Mouse (Mus musculus): ENCODE results near the gene Cx3cr1. TPM values are rescaled to one million over a fixed set of nuclear protein-coding genes. Genes with fewer than 3 reads are reported as not detected.
A peak's percentile ranks its signal among the peaks of the same experiment; 100 is the strongest.

Cx3cr1 gene
- polyA plus RNA-seq, 1 experiment from 2014 or later = 4.5 TPM

DNA sequence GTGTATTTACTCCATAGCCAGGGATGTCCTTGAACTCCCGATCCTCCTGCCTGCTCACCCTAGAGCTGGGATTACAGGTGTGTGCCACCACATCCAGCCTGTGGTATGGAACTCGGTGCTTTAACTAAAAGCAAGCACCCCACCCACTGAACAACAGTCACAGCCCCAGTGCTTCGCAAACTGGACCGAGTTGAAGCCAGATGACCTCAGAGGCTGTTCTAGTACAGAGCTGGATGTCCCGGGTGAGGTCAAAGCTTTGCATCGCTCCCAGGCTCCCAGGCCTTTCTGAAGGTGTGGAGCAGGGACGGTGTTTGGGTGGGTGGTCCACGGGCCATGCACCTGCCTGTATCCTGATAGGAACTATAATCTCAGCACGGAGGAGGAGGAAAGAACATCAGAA, 118.3 kb downstream of the Cx3cr1 start:
- WGBS = 86% methylated on average over 9 of the region's 9 CpGs

DNA sequence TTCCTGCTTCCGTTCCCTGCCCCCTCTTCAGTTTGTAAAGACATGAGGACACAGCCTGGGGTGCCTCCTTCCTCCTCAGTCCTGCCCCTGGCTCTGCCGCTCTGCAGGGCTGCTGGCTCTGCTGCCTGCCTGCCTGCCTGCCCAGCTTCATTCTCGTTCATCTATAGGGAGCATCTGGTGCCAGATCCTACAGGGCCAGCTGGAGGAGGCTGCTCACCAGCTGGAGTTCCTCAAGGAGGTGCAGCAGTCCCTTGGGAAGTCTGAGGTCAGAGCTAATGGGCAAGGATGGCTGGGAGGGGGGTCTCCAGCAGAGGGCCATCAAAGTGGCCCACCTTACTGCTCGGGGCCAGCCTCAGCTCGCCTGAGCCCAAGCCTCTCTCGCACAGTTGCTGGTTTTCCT, 119.2 kb downstream of the Cx3cr1 start:
- WGBS = 28% methylated on average over 6 of the region's 6 CpGs
- H3K27ac ChIP-seq = no peak overlapping the region
- peak; percentile 31 for DNase-seq (ENCODE audit: low spot score)

More for the DNA sequence above, 118.3 kb downstream of the Cx3cr1 start:
- Histone ChIP-seq H3K4me1 (replicated peaks; ENCODE audit: insufficient read depth, low read length) (no peaks in the 10 kb centered on the region), H3K4me2 (ENCODE audit: low read length) (no peak overlapping the region), H3K27ac (no peak overlapping the region), H3K36me3 (ENCODE audit: insufficient read depth, low read length) (no peaks in the 10 kb centered on the region), H3K27me3 (ENCODE audit: insufficient read depth, low read length) (no peaks in the 10 kb centered on the region), H3K9ac (ENCODE audit: low read depth, low read length) (no peak overlapping the region), H3K9me3 (replicated peaks; ENCODE audit: low read length) (no peaks in the 10 kb centered on the region), H3K4me3 (replicated peaks; ENCODE audit: low read depth, low read length) (no peak overlapping the region)
- DNase-seq (ENCODE audit: low spot score) = no peak
- ATAC-seq (replicated peaks; ENCODE audit: low FRiP score, low read depth) = no peak
- no peak for TF ChIP-seq CTCF (IDR thresholded peaks at IDR 0.05; ENCODE audit: low read depth)

DNA sequence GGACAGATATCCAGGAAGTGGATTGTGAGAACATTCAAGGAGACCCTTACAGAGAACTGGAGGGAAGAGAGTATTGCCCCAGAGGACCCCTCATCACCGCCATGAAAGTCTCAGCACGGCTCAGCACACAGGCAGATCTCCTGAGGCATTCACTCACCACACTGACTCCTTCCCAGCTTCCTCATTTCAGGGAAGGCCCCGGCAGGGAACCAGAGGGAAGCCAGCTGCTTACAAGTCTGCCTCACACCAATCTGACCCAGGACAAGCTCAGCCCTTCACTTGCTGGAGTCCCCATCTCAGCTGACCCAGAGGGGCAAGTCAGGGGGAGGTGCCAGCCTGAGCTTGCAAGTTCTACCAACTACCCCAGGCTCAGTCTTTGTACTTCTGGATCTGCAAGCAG, 120.9 kb downstream of the Cx3cr1 start:
- Histone ChIP-seq H3K36me3 (ENCODE audit: insufficient read depth, low read length) (no peaks in the 10 kb centered on the region), H3K4me3 (replicated peaks; ENCODE audit: low read depth, low read length) (no peak overlapping the region), H3K9ac (ENCODE audit: low read depth, low read length) (0 out of 2 replicates have a peak overlapping the region, but pooled peaks have one; percentile 31), H3K27ac (no peak overlapping the region), H3K27me3 (ENCODE audit: insufficient read depth, low read length) (no peaks in the 10 kb centered on the region), H3K4me2 (ENCODE audit: low read length) (no peak overlapping the region), H3K9me3 (replicated peaks; ENCODE audit: low read length) (no peaks in the 10 kb centered on the region), H3K4me1 (replicated peaks; ENCODE audit: insufficient read depth, low read length) (no peaks in the 10 kb centered on the region)
- 22% methylated on average over 3 of the region's 3 CpGs for WGBS
- TF ChIP-seq CTCF (IDR thresholded peaks at IDR 0.05; ENCODE audit: low read depth) = no peak
- peak; percentile 25 for DNase-seq (ENCODE audit: low spot score)
- ATAC-seq (replicated peaks; ENCODE audit: low FRiP score, low read depth) = no peak

More for the DNA sequence above, 119.2 kb downstream of the Cx3cr1 start:
- no peak overlapping the region for H3K9ac ChIP-seq (ENCODE audit: low read depth, low read length)
- no peaks in the 10 kb centered on the region for H3K9me3 ChIP-seq (replicated peaks; ENCODE audit: low read length)
- H3K4me2 ChIP-seq (ENCODE audit: low read length) = no peak overlapping the region
- no peak overlapping the region for H3K4me3 ChIP-seq (replicated peaks; ENCODE audit: low read depth, low read length)
- no peaks in the 10 kb centered on the region for H3K27me3 ChIP-seq (ENCODE audit: insufficient read depth, low read length)
- ATAC-seq (replicated peaks; ENCODE audit: low FRiP score, low read depth) = no peak
- no peaks in the 10 kb centered on the region for H3K36me3 ChIP-seq (ENCODE audit: insufficient read depth, low read length)
- no peaks in the 10 kb centered on the region for H3K4me1 ChIP-seq (replicated peaks; ENCODE audit: insufficient read depth, low read length)
- TF ChIP-seq CTCF (IDR thresholded peaks at IDR 0.05; ENCODE audit: low read depth) = no peak

DNA sequence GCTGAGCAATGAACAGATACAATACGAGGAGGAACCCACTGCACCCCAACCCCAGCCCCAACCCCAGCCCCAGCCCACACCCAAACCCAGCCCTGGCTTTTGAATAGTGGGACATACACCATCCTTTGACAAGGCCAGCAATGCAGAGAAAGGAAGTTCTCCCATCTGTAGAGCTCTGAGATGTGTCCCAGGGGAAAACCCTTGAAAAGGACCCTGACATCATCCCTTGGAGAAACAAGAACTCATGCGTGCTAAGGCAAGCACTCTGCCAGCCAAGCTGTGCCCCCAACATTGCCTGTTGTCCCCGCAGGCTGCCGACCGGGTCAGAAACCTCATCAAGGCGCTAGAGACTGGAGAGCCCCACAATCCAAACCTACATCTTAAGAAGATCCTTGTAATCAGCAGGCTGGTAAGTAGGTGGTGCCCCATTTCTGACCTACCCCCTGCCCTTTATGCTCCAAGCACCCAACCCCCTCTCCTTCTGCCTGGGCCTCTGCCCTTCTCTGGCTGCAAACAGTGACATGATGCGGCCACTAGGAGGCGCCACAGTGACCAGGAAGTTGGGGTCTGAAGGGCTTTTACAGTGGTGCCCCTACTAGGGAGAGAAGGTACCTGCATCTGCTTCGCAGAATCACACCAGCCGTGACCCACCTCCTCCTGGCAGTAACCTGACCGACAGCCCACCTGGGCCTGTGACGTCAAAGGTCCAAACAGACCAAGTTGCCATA, 124.3 kb downstream of the Cx3cr1 start:
- Histone ChIP-seq H3K36me3 (ENCODE audit: insufficient read depth, low read length) (no peaks in the 10 kb centered on the region), H3K27ac (no peak overlapping the region), H3K9me3 (replicated peaks; ENCODE audit: low read length) (no peaks in the 10 kb centered on the region), H3K27me3 (ENCODE audit: insufficient read depth, low read length) (no peaks in the 10 kb centered on the region), H3K9ac (ENCODE audit: low read depth, low read length) (no peak overlapping the region), H3K4me1 (replicated peaks; ENCODE audit: insufficient read depth, low read length) (no peaks in the 10 kb centered on the region), H3K4me2 (ENCODE audit: low read length) (no peak overlapping the region), H3K4me3 (replicated peaks; ENCODE audit: low read depth, low read length) (no peak overlapping the region)
- ATAC-seq (replicated peaks; ENCODE audit: low FRiP score, low read depth) (0 out of 2 replicates have a peak, but pooled peaks have one; percentile 4), DNase-seq (ENCODE audit: low spot score) (no peak)
- WGBS = 75% methylated on average over 12 of the region's 12 CpGs
- TF ChIP-seq CTCF (IDR thresholded peaks at IDR 0.05; ENCODE audit: low read depth) = peak; percentile 64

GRCm38 (mm10) chr9:119943326-119943725, 126.4 kb downstream of the Cx3cr1 start:
- H3K27me3 ChIP-seq (ENCODE audit: insufficient read depth, low read length) = no peaks in the 10 kb centered on the region
- no peak for DNase-seq (ENCODE audit: low spot score)
- H3K27ac ChIP-seq = no peak overlapping the region
- no peak overlapping the region for H3K4me3 ChIP-seq (replicated peaks; ENCODE audit: low read depth, low read length)
- H3K4me2 ChIP-seq (ENCODE audit: low read length) = no peak overlapping the region
- H3K36me3 ChIP-seq (ENCODE audit: insufficient read depth, low read length) = no peaks in the 10 kb centered on the region
- no peaks in the 10 kb centered on the region for H3K9me3 ChIP-seq (replicated peaks; ENCODE audit: low read length)
- H3K4me1 ChIP-seq (replicated peaks; ENCODE audit: insufficient read depth, low read length) = no peaks in the 10 kb centered on the region
- WGBS = 80% methylated on average over 1 of the region's 1 CpGs
- no peak for TF ChIP-seq CTCF (IDR thresholded peaks at IDR 0.05; ENCODE audit: low read depth)
- no peak for ATAC-seq (replicated peaks; ENCODE audit: low FRiP score, low read depth)
- no peak overlapping the region for H3K9ac ChIP-seq (ENCODE audit: low read depth, low read length)

DNA sequence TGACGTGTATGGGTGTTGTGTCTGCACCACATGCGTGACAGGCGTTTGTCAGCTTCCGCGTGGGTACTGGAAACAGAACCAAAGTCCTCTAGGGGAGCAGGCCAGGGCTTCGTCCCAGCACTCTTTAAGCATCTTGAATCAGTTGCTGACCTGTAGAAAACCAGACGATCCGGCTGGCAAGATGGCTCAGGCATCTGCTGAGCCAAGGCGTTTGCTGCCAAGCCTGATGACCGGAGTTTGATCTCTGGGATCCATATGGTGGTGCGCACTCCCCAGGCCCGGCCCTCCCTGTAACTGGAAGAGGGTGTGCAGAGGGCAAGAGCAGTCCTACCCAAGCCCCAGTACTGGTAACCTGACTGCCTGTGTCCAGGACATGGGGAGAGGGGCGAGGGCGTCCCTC, 127.8 kb downstream of the Cx3cr1 start:
- Histone ChIP-seq H3K27me3 (ENCODE audit: insufficient read depth, low read length) (no peaks in the 10 kb centered on the region), H3K4me3 (replicated peaks; ENCODE audit: low read depth, low read length) (no peak overlapping the region), H3K36me3 (ENCODE audit: insufficient read depth, low read length) (no peaks in the 10 kb centered on the region), H3K4me1 (replicated peaks; ENCODE audit: insufficient read depth, low read length) (0 out of 2 replicates have a peak, but pooled peaks cover 5% of the 10 kb centered on the region), H3K9ac (ENCODE audit: low read depth, low read length) (no peak overlapping the region), H3K4me2 (ENCODE audit: low read length) (no peak overlapping the region), H3K9me3 (replicated peaks; ENCODE audit: low read length) (no peaks in the 10 kb centered on the region), H3K27ac (no peak overlapping the region)
- 84% methylated on average over 14 of the region's 14 CpGs for WGBS
- TF ChIP-seq CTCF (IDR thresholded peaks at IDR 0.05; ENCODE audit: low read depth) = no peak
- DNase-seq (ENCODE audit: low spot score) (no peak), ATAC-seq (replicated peaks; ENCODE audit: low FRiP score, low read depth) (no peak)

Data from kidney, postnatal 0 days (tissue).